Mouse (Mus musculus): Measurements from ENCODE around the gene Klhl8. TPM values are rescaled to one million over a fixed set of nuclear protein-coding genes. Genes with fewer than 3 reads are reported as not detected.

Gene Klhl8
- total RNA-seq, 2 experiments from 2014 or later: 34.2 to 34.3 TPM

GRCm38 (mm10) chr5:103848546-103848945 lies 62.5 kb downstream of the Klhl8 start:
- DNase-seq (ENCODE audit: extremely low spot score in 1 of 2, low spot score in 1 of 2): no peak

- no peak for DNase-seq (ENCODE audit: extremely low spot score in 1 of 2, low spot score in 1 of 2)
Measured at GRCm38 (mm10) chr5:103846609-103847008, 64.5 kb downstream of the Klhl8 start.

- DNase-seq (ENCODE audit: extremely low spot score in 1 of 2, low spot score in 1 of 2): no peak
Measured at GRCm38 (mm10) chr5:103846154-103846551, 64.9 kb downstream of the Klhl8 start.

- peak; percentile 25 to 27 for DNase-seq (ENCODE audit: extremely low spot score in 1 of 2, low spot score in 1 of 2)
Measured at GRCm38 (mm10) chr5:103845418-103846153, 65.5 kb downstream of the Klhl8 start.

GRCm38 (mm10) chr5:103843938-103844337 lies 67.1 kb downstream of the Klhl8 start:
- DNase-seq (ENCODE audit: extremely low spot score in 1 of 2, low spot score in 1 of 2): peak in 1 of 2 experiments; percentile 66

- no peak for DNase-seq (ENCODE audit: extremely low spot score in 1 of 2, low spot score in 1 of 2)
Measured at GRCm38 (mm10) chr5:103839265-103839626, 71.8 kb downstream of the Klhl8 start.

GRCm38 (mm10) chr5:103838550-103839264 lies 72.4 kb downstream of the Klhl8 start:
- DNase-seq (ENCODE audit: extremely low spot score in 1 of 2, low spot score in 1 of 2): no peak

- DNase-seq (ENCODE audit: extremely low spot score in 1 of 2, low spot score in 1 of 2): no peak
Measured at GRCm38 (mm10) chr5:103836148-103836784, 74.8 kb downstream of the Klhl8 start.

GRCm38 (mm10) chr5:103835471-103836147 lies 75.5 kb downstream of the Klhl8 start:
- DNase-seq (ENCODE audit: extremely low spot score in 1 of 2, low spot score in 1 of 2): no peak

- DNase-seq (ENCODE audit: extremely low spot score in 1 of 2, low spot score in 1 of 2): no peak
Measured at GRCm38 (mm10) chr5:103830886-103831285, 80.2 kb downstream of the Klhl8 start.

GRCm38 (mm10) chr5:103829158-103829557 lies 81.9 kb downstream of the Klhl8 start:
- no peak for DNase-seq (ENCODE audit: extremely low spot score in 1 of 2, low spot score in 1 of 2)

- no peak for DNase-seq (ENCODE audit: extremely low spot score in 1 of 2, low spot score in 1 of 2)
Measured at GRCm38 (mm10) chr5:103828729-103829128, 82.3 kb downstream of the Klhl8 start.

GRCm38 (mm10) chr5:103828304-103828703 lies 82.8 kb downstream of the Klhl8 start:
- no peak for DNase-seq (ENCODE audit: extremely low spot score in 1 of 2, low spot score in 1 of 2)

GRCm38 (mm10) chr5:103822949-103823348 lies 88.1 kb downstream of the Klhl8 start:
- no peak for DNase-seq (ENCODE audit: extremely low spot score in 1 of 2, low spot score in 1 of 2)

- no peak for DNase-seq (ENCODE audit: extremely low spot score in 1 of 2, low spot score in 1 of 2)
Measured at GRCm38 (mm10) chr5:103821500-103822298, 89.4 kb downstream of the Klhl8 start.

GRCm38 (mm10) chr5:103821062-103821461 lies 90.0 kb downstream of the Klhl8 start:
- DNase-seq (ENCODE audit: extremely low spot score in 1 of 2, low spot score in 1 of 2): no peak

GRCm38 (mm10) chr5:103819674-103820073 lies 91.4 kb downstream of the Klhl8 start:
- DNase-seq (ENCODE audit: extremely low spot score in 1 of 2, low spot score in 1 of 2): no peak

- DNase-seq (ENCODE audit: extremely low spot score in 1 of 2, low spot score in 1 of 2): no peak
Measured at GRCm38 (mm10) chr5:103818602-103819001, 92.5 kb downstream of the Klhl8 start.

- DNase-seq (ENCODE audit: extremely low spot score in 1 of 2, low spot score in 1 of 2): peak; percentile 56 to 74
Measured at GRCm38 (mm10) chr5:103817754-103818153, 93.3 kb downstream of the Klhl8 start.

- DNase-seq (ENCODE audit: extremely low spot score in 1 of 2, low spot score in 1 of 2): no peak
Measured at GRCm38 (mm10) chr5:103816718-103817117, 94.3 kb downstream of the Klhl8 start.

All from layer of hippocampus, postnatal 25 days (tissue).